Mouse (Mus musculus): Measurements from ENCODE around the gene Ccdc182.

GRCm38 (mm10) chr11:88301619-88302018 is 7.8 kb downstream of the Ccdc182 start:
- TF ChIP-seq CTCF (IDR thresholded peaks at IDR 0.05; ENCODE audit: control insufficient read depth, insufficient read depth, low read length) = no peak
- no peak for TF ChIP-seq POLR2A (IDR thresholded peaks at IDR 0.05; ENCODE audit: borderline replicate concordance, control insufficient read depth, low read depth, low read length)
